Mouse (Mus musculus): ENCODE results near the gene Aldh1a2. TPM values are rescaled to one million over a fixed set of nuclear protein-coding genes. Genes with fewer than 3 reads are reported as not detected.

Gene Aldh1a2
- polyA plus RNA-seq, 1 experiment from 2014 or later = 108 TPM

Other genes with a start within 250 kb of the Aldh1a2 start
- 0.08 TPM in 1 of 2 replicates, not detected in the other for gene Aqp9, start 47.1 kb upstream of the Aldh1a2 start, polyA plus RNA-seq (2014; fragmentation: Nextera tagmentation; extraction: Ambion mirVana)

Data from neural tube, embryonic 11.5 days (tissue).